Mouse (Mus musculus) spleen, postnatal 0 days (tissue): ENCODE results near the gene Ganc. TPM values are rescaled to one million over a fixed set of nuclear protein-coding genes. Genes with fewer than 3 reads are reported as not detected.

Experiments used
- polyA plus RNA-seq: library from polyadenylated mRNA; unstranded; fragments of >200 nt; fragmentation: Nextera tagmentation; extraction: Ambion mirVana; gene quantifications from 2 replicates; pipeline ENCODE4 v1.2.1, GENCODE M21; 2015

Gene Ganc
- polyA plus RNA-seq: 10.0 and 10.6 TPM in 2 replicates

GRCm38 (mm10) chr2:120403653-120403985 is at the start of gene Ganc:
Gene Ganc (plus strand): TSS chr2:120403896.

GRCm38 (mm10) chr2:120403986-120404822 is 508 bp downstream of the Ganc start, which contains the start of gene Tmem87a:
Gene Tmem87a (minus strand): TSS chr2:120404113.

GRCm38 (mm10) chr2:120455719-120456118 is 52.0 kb downstream of the Ganc start, which contains the start of gene Capn3:
Gene Capn3 (plus strand): TSS chr2:120456019.

Other genes with a start within 250 kb of the Ganc start
- gene Ehd4, start 249.3 kb upstream of the Ganc start, polyA plus RNA-seq: 32.0 and 46.9 TPM in 2 replicates
- gene Pla2g4e, start 158.6 kb upstream of the Ganc start, polyA plus RNA-seq: not detected in 2 replicates
- not detected in 2 replicates for gene Pla2g4d, start 114.7 kb upstream of the Ganc start, polyA plus RNA-seq
- gene Pla2g4f, start 89.7 kb upstream of the Ganc start, polyA plus RNA-seq: 0.06 and 0.16 TPM in 2 replicates
- 9.7 and 10.5 TPM in 2 replicates for gene Vps39, start 50.8 kb upstream of the Ganc start, polyA plus RNA-seq
- 6.8 and 7.7 TPM in 2 replicates for gene Tmem87a, start 217 bp downstream of the Ganc start, polyA plus RNA-seq
- gene Capn3, start 52.1 kb downstream of the Ganc start, polyA plus RNA-seq: 2.6 and 2.9 TPM in 2 replicates
- 25.4 and 27.8 TPM in 2 replicates for gene Zfp106, start 159.9 kb downstream of the Ganc start, polyA plus RNA-seq
- 25.2 and 28.9 TPM in 2 replicates for gene Snap23, start 163.8 kb downstream of the Ganc start, polyA plus RNA-seq
- gene Haus2, start 205.5 kb downstream of the Ganc start, polyA plus RNA-seq: 16.7 and 19.0 TPM in 2 replicates
- 13.5 and 14.1 TPM in 2 replicates for gene Lrrc57, start 205.6 kb downstream of the Ganc start, polyA plus RNA-seq
- 3.9 and 4.7 TPM in 2 replicates for gene Stard9, start 225.2 kb downstream of the Ganc start, polyA plus RNA-seq